Mouse (Mus musculus) stomach, postnatal 0 days (tissue): ENCODE results near the gene Abhd17b.

Source experiments
- CTCF ChIP-seq: IDR thresholded peaks from 2 replicates; pipeline ENCODE4 v1.5.1; 2016; ENCODE audit warnings: antibody characterized with exemption, low read depth, mild to moderate bottlenecking, moderate library complexity
- EP300 ChIP-seq: optimal IDR thresholded peaks from 2 replicates; pipeline ENCODE3; 2016; ENCODE audit warnings: antibody characterized with exemption

GRCm38 (mm10) chr19:21645301-21645700 is 7.7 kb upstream of the Abhd17b start:
- TF ChIP-seq CTCF, result no peak
- no peak for TF ChIP-seq EP300
